Mouse (Mus musculus): ENCODE data around the gene Mmd.
"Not testable (repeated sequence)": the region's sequence is repeated elsewhere in the genome, so short reads cannot be mapped to it uniquely, and the experiment has no call there.

The Mmd gene

GRCm38 (mm10) chr11:90250189-90250588, 933 bp downstream of the Mmd start:
- DNase-seq (ENCODE audit: low spot score) = no peak

DNA sequence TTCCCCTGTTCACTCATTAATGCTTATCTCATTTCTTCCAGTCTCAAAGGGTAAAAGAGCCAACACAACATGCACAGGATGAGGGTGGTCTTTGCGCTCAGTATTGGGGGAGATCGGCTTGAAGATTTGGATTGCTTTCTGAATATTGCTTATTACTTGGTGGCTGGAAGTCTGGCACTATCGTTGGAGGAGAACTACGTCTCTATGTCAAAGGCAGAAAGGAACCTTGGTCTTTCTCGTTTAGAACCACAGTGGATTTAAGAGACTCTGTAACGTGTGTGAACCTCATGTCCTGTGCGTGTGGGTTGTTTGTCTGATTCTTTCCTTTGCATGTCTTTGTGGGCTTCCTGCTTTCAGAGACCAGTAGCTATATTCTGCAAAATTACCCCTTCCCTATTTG, 1.5 kb downstream of the Mmd start:
- no peak for DNase-seq (ENCODE audit: low spot score)

- DNase-seq (ENCODE audit: low spot score) = no peak
Observed at GRCm38 (mm10) chr11:90251923-90252322, 2.7 kb downstream of the Mmd start.

DNA sequence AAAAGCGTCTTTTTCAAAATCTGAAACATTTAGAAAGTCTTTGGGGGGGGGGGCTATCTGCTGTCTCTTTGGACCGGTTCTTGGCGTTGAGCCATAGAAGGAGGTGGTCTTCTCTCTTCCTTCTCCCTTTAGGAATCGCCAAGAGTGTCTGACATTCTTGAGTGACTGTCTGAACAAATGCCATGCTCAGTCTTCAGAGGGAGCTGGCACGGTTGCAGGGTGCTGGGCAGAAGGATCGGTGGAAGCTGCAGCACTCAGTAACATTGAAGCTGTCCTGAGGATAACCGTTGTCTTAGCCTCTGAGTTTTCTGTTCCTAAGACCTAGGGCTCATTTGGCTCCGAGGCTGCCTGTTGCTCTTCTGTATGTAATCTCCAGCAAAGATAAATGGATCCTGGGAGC, 3.1 kb downstream of the Mmd start:
- DNase-seq (ENCODE audit: low spot score) = no peak

- DNase-seq (ENCODE audit: low spot score) = no peak
Observed at GRCm38 (mm10) chr11:90254536-90254935, 5.3 kb downstream of the Mmd start.

DNA sequence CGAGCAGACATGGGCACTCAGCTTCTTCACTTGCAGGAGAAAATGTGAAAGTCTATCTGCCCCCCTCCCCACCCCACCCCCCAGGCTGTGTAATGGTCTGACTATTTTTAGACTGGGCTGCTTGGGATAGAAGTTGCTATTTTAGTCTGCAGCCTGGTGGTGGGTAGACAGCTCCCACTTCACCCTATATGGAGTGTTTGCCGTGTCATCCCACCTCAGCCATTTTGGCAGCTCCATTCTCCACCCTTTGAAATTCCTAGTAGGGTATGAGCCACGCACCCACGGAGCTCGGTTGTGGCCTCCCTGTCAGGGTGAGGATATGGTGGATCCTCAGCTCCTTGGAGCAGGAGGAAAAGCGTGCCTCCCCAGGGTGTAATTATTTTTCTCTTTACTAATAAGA, 6.4 kb downstream of the Mmd start:
- no peak for DNase-seq (ENCODE audit: low spot score)

DNA sequence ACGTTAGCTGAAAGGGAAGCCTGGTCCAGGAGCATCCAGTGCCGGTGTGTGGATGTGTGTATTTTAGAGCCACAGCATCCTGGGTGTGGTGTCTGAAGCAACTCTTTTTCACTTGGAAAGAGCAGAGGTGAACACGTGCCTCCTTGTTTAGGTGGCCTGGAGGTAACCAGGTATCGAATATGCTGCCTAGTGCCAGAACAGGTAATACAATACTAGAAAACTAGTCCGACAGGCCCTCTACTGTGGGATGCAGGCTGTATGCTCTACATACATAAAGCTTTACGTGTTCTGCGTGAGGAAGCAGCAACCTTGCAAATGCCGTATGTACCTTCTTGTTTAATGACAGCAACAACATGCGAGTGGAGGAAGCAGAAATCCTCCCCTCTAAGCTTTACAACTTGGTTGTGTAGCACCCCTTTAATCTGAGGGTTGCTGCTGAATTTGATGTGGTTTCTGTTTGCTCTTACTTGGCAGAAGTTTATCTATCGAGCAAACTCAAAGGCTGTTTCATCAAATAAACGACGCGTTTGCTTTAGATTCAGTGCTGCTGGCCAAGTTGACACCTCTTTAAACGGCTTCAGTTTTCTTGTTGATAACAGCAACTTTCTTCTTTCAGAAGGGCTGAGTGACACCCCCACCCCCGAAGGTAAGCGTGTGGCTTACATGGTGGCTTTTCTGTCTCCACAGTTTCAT, 7.7 kb downstream of the Mmd start:
- DNase-seq (ENCODE audit: low spot score) = no peak

GRCm38 (mm10) chr11:90258321-90258927, 9.2 kb downstream of the Mmd start:
- no peak for DNase-seq (ENCODE audit: low spot score)

- DNase-seq (ENCODE audit: low spot score) = no peak
Observed at GRCm38 (mm10) chr11:90259071-90259470, 9.8 kb downstream of the Mmd start.

DNA sequence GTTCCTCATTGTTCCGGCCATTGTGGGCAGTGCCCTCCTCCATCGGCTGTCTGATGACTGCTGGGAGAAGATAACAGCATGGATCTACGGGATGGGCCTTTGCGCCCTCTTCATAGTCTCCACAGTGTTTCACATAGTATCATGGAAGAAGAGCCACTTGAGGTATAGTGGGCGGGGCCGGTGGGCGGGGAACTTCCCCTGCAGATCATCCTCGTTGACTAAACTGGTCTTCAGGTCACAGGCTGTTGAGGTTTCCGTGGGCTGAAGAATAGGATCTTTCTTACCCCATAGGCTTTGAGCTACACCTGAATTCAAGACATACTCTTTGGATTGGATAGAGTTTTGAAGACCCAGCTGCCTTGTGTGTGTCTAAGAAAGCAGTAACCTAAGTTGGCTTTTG, 10.6 kb downstream of the Mmd start:
- DNase-seq (ENCODE audit: low spot score) = no peak

DNA sequence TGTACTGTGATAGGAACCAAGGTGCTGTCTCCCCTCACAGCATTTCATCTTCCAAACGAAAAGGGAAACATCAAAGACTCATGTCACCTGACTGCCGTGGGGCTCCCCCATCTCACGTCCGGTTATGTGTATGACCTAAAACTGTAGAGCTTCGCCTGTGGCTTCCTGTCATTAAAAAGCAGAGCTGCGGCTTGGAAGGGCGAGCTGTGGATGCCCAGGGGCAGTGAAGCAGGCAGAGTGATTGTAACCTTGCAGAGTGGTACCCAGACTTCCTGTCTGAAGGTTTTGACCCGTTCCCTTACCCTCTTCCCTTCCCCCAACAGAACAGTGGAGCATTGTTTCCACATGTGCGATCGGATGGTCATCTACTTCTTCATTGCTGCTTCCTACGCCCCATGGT, 14.9 kb downstream of the Mmd start:
- DNase-seq (ENCODE audit: low spot score) = no peak

GRCm38 (mm10) chr11:90265581-90265980, 16.3 kb downstream of the Mmd start:
- DNase-seq (ENCODE audit: low spot score) = no peak

DNA sequence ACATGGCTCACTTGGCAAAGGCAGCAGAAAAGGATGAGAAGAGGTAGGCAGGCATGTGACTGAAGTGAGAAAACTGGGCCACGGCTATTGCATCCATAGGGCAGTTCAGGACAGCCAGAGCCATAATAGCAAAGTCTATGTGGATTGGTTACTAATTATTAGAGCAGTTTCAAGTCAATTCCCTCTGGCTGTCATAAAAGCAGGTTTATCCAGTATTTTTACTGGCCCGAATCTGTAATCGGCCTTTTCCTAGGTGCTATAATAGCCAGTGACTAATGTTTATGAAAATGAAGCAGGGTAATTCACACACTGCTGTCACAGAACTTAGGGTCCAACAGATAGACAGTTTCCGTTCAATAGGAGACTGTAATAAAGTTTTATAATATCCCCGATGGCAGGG, 19.7 kb downstream of the Mmd start:
- DNase-seq (ENCODE audit: low spot score) = no peak

DNA sequence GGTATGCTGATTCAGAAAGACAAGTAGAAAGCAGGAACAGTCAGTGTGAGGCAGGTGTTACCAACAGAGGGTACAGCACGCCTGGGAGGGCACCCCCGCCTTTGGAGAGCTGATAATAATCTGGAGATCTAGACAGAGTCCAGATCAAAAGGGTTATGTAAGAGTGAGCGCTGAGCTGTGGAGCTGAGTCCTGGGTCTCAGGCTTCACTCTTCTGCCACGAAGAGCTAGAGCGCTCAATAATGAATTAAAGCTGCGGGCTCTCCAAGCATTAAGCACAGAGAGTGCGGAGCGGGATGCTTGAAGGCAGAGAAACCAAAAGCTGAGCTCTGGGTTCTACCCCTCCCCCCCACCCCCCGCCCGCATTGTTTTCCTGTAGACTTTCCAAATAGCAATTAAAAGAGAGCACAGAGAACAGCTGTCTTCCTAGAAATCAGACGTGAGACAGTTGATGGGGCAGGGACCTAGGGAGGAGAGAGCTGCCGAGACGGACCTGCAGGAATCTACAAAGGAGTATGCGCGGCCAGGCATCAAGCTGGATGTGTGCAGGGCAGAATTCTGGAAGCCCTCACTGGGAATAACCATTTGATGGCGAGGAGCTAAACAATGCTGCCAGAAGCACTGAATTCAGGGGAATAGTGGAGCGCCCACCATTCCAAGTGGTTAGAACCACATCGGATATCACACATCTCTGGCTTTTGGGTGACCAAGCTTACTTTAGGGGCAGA, 20.3 kb downstream of the Mmd start:
- peak; percentile 44 for DNase-seq (ENCODE audit: low spot score)

DNA sequence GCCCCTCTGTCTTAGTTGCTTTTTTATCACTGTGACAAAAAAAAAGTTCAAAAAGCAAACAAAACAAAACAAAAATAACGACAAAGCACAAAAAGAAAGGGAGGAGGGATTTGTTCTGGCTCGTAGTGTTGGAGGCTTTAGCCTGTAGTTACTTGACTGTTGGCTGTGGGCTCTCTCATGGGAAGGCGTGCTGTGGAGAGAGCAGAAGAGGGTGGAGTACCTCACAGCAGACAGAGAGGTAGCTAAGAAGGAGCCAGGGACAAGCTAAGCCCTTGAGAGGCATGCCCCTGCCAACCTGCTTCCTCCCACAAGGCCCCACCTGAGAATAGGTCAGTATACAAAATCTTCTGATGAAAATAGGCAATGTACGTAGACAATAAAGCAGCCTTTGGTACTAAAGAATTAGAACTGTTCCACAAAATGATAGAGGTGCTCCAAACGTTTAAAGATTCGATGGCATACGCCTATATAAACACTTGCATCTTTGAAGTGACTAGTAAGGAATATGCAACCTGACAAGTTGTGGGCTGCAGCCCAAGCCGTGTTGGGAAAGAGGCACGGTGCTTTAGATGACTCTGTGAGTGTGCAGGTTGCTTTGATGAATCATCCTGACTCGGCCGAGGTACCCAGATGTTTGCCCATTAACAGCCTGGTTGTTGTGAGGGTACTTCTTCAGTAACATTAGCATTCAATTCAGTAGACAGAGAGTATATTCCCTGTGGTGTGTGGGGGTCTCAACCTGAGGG, 21.0 kb downstream of the Mmd start:
- DNase-seq (ENCODE audit: low spot score) = no peak

DNA sequence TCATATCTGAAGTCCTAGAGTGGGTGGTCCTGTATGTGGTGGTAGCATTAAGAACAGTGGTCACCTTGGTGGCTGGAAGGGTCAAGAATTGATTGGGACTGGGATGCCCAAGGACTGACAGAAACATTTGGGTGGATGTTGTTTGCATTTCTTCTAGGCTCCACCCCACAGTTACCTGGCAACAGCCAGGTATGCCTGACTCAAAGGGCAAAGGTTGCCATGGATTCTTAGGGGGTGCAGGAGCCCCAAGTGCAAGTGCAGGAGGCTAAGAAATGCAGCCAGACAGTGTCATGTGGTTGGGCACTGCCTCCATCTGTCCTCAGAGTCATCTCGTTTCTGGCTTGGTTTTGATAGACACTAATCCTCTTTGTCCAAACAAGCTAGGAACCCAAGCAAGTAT, 24.9 kb downstream of the Mmd start:
- no peak for DNase-seq (ENCODE audit: low spot score)

- no peak for DNase-seq (ENCODE audit: low spot score)
Observed at GRCm38 (mm10) chr11:90275663-90276062, 26.4 kb downstream of the Mmd start.

DNA sequence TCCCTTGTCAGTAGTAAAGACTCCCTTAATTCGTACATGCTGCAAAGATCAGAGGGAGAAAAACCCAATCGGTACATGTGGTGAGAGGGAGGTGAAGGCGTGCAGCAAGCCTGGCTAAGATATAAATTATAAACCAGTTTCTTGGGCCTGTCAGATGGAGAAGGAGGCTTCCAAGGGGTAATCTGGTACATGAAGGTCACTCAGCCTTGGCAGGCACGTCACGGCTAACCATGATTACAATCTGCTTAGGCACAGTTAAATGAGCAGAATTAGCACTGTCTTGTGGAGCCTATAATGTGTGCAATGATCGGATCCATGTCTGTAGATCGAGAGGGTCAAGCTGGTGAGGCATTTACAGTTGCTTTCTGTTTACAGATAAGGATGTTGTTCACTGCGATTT, 26.9 kb downstream of the Mmd start:
- no peak for DNase-seq (ENCODE audit: low spot score)

DNA sequence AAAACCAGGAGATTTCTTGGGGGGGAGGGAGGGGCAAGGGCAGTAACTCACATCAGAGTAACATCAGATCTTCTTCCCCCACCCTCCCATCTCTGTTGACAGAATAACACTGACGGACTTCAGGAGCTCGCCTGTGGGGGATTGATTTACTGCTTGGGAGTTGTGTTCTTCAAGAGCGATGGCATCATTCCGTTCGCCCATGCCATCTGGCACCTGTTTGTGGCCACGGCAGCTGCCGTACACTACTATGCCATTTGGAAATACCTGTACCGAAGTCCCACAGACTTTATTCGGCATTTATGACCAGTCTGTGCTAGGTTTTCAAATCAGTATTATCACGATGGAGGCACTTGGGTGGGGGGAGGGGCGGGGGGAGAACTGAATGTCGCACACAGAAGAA, 27.3 kb downstream of the Mmd start:
- DNase-seq (ENCODE audit: low spot score) = no peak

DNA sequence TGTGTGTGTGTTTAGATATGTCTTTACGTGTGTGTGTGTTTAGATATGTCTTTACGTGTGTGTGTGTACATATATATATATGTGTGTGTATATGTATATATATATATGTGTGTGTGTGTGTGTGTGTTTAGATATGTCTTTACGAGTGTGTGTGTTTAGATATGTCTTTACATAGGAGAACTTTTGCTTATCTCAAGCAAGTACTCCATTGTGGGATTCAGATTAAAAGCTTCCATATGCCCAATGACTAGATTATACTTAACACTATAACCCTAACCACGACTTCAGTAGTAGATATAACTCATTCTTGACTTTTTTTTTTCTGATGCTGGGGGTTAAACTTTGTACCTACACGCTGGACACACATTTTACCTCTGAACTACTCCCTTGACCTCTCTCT, 30.8 kb downstream of the Mmd start:
- DNase-seq (ENCODE audit: low spot score) = no peak

GRCm38 (mm10) chr11:90281943-90282342, 32.7 kb downstream of the Mmd start:
- not testable (repeated sequence) for DNase-seq (ENCODE audit: low spot score)

- no peak for DNase-seq (ENCODE audit: low spot score)
Observed at GRCm38 (mm10) chr11:90283159-90283558, 33.9 kb downstream of the Mmd start.

DNA sequence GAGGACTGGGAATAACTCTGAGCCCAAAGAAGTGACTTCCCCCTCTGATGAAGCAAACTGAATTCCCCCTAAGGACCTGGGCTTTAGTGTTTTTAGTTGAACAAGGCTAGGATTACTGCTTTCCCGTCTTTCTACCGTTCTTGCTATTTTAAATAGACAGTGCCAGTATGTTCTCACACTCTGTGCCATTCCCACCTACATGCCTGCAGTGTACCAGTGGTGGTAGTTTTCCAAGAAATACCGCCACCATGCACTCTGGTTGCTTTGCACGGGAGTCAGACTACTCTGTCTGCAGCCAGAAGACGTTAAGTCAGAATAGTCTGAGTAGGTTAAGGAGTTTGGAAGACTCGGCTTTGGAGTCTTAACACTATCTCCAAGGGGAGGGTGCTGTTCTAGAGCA, 34.3 kb downstream of the Mmd start:
- DNase-seq (ENCODE audit: low spot score) = peak; percentile 53

Measured in layer of hippocampus, adult 11-12 months (tissue).